Mouse (Mus musculus): ENCODE measurements at regions not wholly inside any gene's neighbourhood (a gene's known extent, or its start where the extent isn't known, plus 50 kb on each side); places are given as distances from the start of the nearest gene placed in this dataset.

DNA sequence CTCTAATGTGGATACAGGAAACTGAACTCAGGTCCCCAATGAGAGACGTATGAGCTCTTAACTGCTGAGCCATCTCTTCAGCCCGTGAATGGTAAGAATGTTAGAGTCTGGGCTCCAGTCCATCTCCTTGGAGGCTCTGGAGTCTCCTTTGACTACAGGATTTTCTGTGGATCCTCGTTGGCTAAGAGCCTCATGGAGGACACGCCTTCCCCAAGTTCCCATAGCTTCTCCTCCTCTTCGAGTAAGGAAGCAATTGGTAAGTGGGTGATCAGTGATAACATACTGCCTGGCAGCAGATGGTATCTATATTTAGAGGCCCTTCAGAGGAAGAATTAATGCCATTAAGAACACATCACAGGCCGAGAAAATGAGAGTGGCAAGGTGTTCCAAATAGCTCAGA lies 164.5 kb upstream of the Castor2 start:
- H3K4me1 ChIP-seq (replicated peaks) = no peaks in the 10 kb centered on the region
- no peaks in the 10 kb centered on the region for H3K27me3 ChIP-seq
- DNase-seq (no peak), ATAC-seq (ENCODE audit: low read depth) (no peak)
- no peaks in the 10 kb centered on the region for H3K36me3 ChIP-seq
- no peak overlapping the region for H3K4me3 ChIP-seq (replicated peaks)
- no peak overlapping the region for H3K27ac ChIP-seq
- H3K4me2 ChIP-seq = no peak overlapping the region
- H3K9ac ChIP-seq = no peak overlapping the region
- 53% methylated on average over 6 of the region's 6 CpGs for WGBS (ENCODE audit: insufficient replicate concordance)
- H3K9me3 ChIP-seq (replicated peaks) = peaks cover 7% of the 10 kb centered on the region; the same call in 1 of the 2 replicates

DNA sequence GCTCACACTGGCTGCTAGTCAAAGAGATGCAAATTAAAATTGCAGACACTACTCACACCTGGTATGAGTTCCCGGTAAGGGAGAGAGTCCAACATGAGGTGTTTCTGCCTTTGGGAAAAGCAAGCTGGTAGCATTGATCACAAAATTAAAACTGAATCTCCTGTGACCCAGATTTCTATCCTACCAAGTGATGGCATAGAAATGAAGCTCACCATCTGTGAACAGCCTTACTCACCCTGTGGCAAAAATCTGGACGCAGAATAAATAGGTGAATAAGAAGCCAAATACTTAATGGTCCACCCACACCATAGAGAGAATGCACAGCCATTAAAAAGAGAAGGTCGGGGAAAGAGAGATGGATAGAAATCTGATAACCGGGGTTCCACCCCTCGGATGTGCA lies 169.4 kb upstream of the Castor2 start:
- no peak overlapping the region for H3K4me2 ChIP-seq
- no peak overlapping the region for H3K9ac ChIP-seq
- ATAC-seq (ENCODE audit: low read depth) (no peak), DNase-seq (no peak)
- no peaks in the 10 kb centered on the region for H3K36me3 ChIP-seq
- no peak overlapping the region for H3K27ac ChIP-seq
- no peak overlapping the region for H3K4me3 ChIP-seq (replicated peaks)
- H3K9me3 ChIP-seq (replicated peaks) = peaks cover 11% of the 10 kb centered on the region; the same call in 1 of the 2 replicates
- H3K27me3 ChIP-seq = no peaks in the 10 kb centered on the region
- no peaks in the 10 kb centered on the region for H3K4me1 ChIP-seq (replicated peaks)
- WGBS (ENCODE audit: insufficient replicate concordance) = 60% methylated on average over 5 of the region's 5 CpGs

DNA sequence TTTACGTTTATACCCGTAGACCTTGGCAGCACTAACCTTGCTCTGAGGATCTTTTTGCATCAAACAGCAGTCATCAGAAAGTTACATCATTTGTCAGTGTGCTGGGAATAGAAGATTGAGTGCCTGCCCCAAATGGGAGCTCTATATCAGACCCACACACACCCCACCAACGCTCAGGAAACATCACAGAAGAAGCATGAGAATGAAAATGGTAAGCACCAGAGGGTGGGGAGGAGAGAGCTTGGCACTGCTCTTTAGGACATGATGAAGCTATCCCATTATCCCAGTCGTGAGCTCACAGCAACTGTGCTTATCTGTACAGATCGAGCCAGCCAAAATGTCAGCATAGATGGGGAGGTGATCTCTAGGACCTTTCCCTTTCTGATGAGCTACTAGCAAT lies 172.5 kb upstream of the Castor2 start:
- Histone ChIP-seq H3K27me3 (no peaks in the 10 kb centered on the region), H3K4me3 (replicated peaks) (no peak overlapping the region), H3K4me2 (no peak overlapping the region), H3K9ac (no peak overlapping the region), H3K36me3 (no peaks in the 10 kb centered on the region), H3K9me3 (replicated peaks) (peaks cover 11% of the 10 kb centered on the region; the same call in 1 of the 2 replicates), H3K27ac (no peak overlapping the region), H3K4me1 (replicated peaks) (no peaks in the 10 kb centered on the region)
- DNase-seq (no peak), ATAC-seq (ENCODE audit: low read depth) (no peak)
- WGBS (ENCODE audit: insufficient replicate concordance) = 65% methylated on average over 5 of the region's 5 CpGs

DNA sequence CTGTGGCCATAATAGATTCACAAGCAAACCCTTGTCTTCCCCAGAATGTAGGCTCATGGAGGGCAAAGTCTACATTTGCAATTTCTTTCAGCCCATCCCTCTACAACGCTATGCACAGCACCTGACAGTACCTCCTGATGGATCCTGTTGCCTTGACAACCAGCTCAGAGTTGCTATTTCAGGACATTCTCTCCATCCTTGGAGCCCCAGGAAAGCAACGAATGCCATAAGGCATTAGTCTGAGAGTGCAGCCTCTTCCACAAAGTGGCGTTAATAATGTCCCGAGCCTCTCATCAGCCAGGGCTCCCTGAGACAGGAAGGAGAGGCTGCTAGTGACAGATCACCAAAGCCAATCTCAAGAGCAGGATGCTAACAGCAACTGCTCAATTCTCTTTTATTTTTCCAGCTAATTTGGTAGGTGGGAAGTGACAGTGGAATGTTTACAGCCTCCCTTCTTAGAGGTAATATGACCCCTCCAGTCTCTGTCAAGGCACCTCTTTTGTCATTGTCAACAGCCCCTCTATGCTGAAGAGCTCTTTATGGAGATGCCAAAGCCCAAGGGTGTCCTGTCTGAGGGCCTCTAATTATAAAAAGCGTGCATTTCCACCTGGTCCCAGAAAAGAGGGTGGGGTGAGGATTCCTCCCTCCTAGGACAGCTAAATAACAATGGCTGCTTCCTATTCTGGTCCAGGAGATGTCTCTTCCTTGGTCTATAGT lies 174.2 kb upstream of the Castor2 start:
- Histone ChIP-seq H3K36me3 (no peaks in the 10 kb centered on the region), H3K4me3 (replicated peaks) (no peak overlapping the region), H3K27ac (no peak overlapping the region), H3K27me3 (no peaks in the 10 kb centered on the region), H3K4me2 (no peak overlapping the region), H3K9me3 (replicated peaks) (0 out of 2 replicates have a peak, but pooled peaks cover 5% of the 10 kb centered on the region), H3K4me1 (replicated peaks) (no peaks in the 10 kb centered on the region), H3K9ac (no peak overlapping the region)
- 34% methylated on average over 5 of the region's 5 CpGs for WGBS (ENCODE audit: insufficient replicate concordance)
- ATAC-seq (ENCODE audit: low read depth) (no peak), DNase-seq (no peak)

DNA sequence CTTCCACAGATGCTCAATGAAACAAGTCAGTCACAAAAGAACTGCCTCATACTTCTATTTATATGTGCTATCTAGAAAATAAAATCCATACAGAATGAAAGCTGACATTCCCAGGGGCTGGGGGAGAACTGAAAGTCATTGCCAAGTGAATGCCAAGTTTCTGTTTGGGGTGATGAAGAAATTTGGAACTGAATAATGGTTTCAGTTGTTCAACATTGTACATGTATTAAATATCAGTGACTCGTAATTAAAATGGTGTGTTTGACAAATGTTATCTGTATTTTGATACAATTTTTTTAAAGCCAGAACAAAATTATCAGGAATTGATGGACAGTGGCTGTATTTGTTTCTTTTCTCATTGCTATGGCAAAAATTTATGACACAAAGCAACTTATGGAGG lies 177.3 kb upstream of the Castor2 start:
- no peaks in the 10 kb centered on the region for H3K4me1 ChIP-seq (replicated peaks)
- no peak overlapping the region for H3K4me3 ChIP-seq (replicated peaks)
- DNase-seq (no peak), ATAC-seq (ENCODE audit: low read depth) (no peak)
- 57% methylated on average over 1 of the region's 1 CpGs for WGBS (ENCODE audit: insufficient replicate concordance)
- no peaks in the 10 kb centered on the region for H3K27me3 ChIP-seq
- no peaks in the 10 kb centered on the region for H3K36me3 ChIP-seq
- H3K4me2 ChIP-seq = no peak overlapping the region
- no peak overlapping the region for H3K9ac ChIP-seq
- H3K27ac ChIP-seq = no peak overlapping the region
- H3K9me3 ChIP-seq (replicated peaks) = 0 out of 2 replicates have a peak, but pooled peaks cover 4% of the 10 kb centered on the region

DNA sequence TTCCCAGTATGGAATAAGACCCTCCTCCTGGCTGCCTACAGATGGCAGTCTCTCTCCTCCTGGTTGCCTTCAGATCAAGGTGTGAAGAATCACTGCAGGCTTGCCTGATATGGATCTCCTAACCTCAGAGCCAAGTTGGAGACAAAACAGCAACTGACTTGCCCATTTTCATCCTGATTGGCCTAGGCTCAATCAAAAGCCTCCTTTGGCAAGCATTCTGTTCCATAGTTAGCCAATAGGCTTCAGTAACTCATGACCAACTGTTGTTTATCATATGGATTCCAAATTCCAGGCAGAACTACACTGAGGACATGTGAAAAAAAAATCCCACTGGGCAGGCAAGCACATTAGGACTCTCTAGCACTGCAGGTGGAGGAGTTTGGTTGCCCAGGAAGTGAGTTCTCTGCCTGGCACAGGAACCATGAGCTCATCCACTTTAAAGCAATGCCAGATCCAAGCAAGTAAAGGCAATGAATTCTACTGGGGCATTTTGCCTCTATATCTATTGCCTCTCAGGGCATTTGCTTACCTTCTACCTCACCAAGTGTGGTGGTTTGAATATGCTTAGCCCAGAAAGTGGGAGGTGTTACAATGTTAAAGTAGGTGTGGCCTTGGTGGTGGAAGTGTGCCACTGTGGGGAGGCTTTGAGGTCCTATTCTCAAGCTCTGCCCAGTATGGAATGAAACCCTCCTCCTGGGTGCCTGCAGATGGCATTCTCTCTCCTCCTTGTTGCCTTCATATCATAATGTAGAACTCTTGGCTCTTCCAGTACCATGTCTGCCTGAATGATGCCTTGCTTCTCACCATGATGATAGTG lies 183.6 kb upstream of the Castor2 start:
- Histone ChIP-seq H3K4me2 (no peak overlapping the region), H3K4me1 (replicated peaks) (no peaks in the 10 kb centered on the region), H3K27ac (no peak overlapping the region), H3K36me3 (no peaks in the 10 kb centered on the region), H3K9ac (no peak overlapping the region), H3K27me3 (no peaks in the 10 kb centered on the region), H3K4me3 (replicated peaks) (no peak overlapping the region), H3K9me3 (replicated peaks) (0 out of 2 replicates have a peak, but pooled peaks cover 4% of the 10 kb centered on the region)
- DNase-seq = no peak
- no peak for ATAC-seq (ENCODE audit: low read depth)

DNA sequence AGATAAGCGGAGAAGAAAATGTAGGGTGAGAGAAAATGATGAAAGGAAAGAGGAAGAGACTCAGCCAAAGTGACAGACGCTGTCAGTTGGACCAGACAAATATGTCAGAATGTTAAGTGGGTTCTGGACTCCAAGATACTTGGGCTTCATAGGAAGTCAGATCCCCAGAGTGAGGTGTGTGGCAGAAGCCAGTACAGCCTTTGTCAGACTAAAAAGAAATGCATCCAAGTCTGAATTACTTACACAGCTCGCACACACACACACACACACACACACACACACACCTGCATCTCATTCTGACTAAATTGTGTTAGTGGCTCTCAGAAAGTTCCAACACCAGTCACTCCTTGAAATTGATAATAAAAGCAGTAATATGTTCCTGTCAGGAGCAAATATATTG lies 192.1 kb upstream of the Castor2 start:
- no peak for DNase-seq
- H3K4me3 ChIP-seq (replicated peaks) = no peak overlapping the region
- peaks cover 15% of the 10 kb centered on the region; the same call in 1 of the 2 replicates for H3K9me3 ChIP-seq (replicated peaks)
- no peaks in the 10 kb centered on the region for H3K4me1 ChIP-seq (replicated peaks)
- H3K9ac ChIP-seq = no peak overlapping the region
- no peak for ATAC-seq (ENCODE audit: low read depth)
- no peaks in the 10 kb centered on the region for H3K36me3 ChIP-seq
- no peak overlapping the region for H3K4me2 ChIP-seq
- no peaks in the 10 kb centered on the region for H3K27me3 ChIP-seq
- no peak overlapping the region for H3K27ac ChIP-seq
- WGBS (ENCODE audit: insufficient replicate concordance) = 45% methylated on average over 3 of the region's 3 CpGs

DNA sequence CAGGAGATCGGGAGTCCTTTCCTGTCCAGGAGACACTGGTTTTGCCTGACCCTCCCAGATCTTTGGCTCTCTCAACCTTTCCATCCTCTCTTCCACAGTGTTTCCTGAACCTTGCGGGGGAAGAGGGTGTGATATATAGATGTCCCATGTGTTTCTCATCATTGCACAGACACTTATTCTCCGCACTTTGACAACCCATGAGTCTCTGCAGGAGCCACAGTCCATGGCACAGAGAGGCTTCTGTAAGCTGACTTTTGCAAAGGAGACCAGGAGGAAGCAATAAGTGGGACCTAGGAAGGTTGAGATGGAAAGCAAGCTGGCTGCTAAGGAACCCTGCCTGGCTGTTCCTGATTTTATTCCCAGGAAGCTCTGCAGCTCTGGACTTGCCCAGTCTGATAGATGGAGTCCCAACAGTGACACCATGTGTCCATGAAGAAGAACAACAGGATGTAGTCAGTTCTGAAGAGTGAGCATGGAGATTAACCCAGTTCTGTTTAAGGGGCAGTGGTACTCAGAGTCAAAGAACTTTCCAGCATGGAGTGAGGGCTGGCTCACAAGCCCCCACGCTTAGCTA lies 201.4 kb upstream of the Castor2 start:
- ATAC-seq (ENCODE audit: low read depth) = no peak
- Histone ChIP-seq H3K27me3 (no peaks in the 10 kb centered on the region), H3K9me3 (replicated peaks) (peaks cover 11% of the 10 kb centered on the region; the same call in 1 of the 2 replicates), H3K4me2 (no peak overlapping the region), H3K4me1 (replicated peaks) (no peaks in the 10 kb centered on the region), H3K9ac (no peak overlapping the region), H3K27ac (no peak overlapping the region), H3K4me3 (replicated peaks) (no peak overlapping the region), H3K36me3 (no peaks in the 10 kb centered on the region)
- WGBS (ENCODE audit: insufficient replicate concordance) = 60% methylated on average over 4 of the region's 4 CpGs
- no peak for DNase-seq

DNA sequence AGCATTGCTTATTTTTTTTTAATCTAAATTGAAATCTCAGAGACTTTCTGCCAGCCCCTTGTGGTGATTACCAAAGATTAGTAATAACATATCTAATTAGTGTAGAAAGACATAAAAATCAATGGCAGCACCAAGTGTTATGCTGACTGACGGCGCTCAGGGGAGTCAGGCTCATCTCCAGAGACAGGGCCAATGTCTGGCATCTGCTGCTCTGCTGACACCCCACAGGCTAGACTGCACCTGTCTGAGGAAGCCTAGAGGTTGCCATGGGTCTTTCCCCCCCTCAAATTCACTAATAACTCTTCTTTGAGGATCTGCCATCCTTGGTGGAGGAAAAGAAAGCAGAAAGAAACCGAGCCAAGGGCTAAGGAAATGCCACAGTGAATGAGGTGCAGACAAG lies 208.8 kb upstream of the Castor2 start:
- Histone ChIP-seq H3K27ac (no peak overlapping the region), H3K9ac (no peak overlapping the region), H3K4me3 (replicated peaks) (no peak overlapping the region), H3K4me1 (replicated peaks) (no peaks in the 10 kb centered on the region), H3K4me2 (no peak overlapping the region), H3K9me3 (replicated peaks) (no peaks in the 10 kb centered on the region), H3K36me3 (no peaks in the 10 kb centered on the region), H3K27me3 (no peaks in the 10 kb centered on the region)
- 67% methylated on average over 3 of the region's 3 CpGs for WGBS (ENCODE audit: insufficient replicate concordance)
- ATAC-seq (ENCODE audit: low read depth) (no peak), DNase-seq (no peak)

DNA sequence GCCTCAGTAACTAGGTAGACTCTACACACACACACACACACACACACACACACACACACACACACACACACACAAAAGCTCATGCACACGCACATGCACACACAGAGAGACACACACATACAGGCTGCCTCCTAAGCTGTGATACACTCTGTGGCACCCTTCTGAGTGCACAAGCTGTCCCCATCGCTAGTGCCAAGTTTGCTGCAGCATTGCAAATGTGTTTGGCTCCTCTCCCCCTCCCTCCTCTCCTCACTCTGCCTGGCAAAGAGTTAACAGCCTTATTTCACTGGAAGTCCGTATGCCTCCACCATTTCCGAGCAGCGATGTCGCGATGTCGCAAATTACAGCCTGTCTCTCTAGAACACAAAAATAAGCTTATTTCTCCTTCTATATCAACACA lies 209.7 kb upstream of the Castor2 start:
- no peak overlapping the region for H3K9ac ChIP-seq
- no peak for ATAC-seq (ENCODE audit: low read depth)
- 78% methylated on average over 8 of the region's 8 CpGs for WGBS (ENCODE audit: insufficient replicate concordance)
- H3K4me3 ChIP-seq (replicated peaks) = no peak overlapping the region
- H3K27ac ChIP-seq = no peak overlapping the region
- H3K9me3 ChIP-seq (replicated peaks) = no peaks in the 10 kb centered on the region
- no peak overlapping the region for H3K4me2 ChIP-seq
- no peak for DNase-seq
- H3K36me3 ChIP-seq = no peaks in the 10 kb centered on the region
- H3K27me3 ChIP-seq = no peaks in the 10 kb centered on the region
- H3K4me1 ChIP-seq (replicated peaks) = no peaks in the 10 kb centered on the region

DNA sequence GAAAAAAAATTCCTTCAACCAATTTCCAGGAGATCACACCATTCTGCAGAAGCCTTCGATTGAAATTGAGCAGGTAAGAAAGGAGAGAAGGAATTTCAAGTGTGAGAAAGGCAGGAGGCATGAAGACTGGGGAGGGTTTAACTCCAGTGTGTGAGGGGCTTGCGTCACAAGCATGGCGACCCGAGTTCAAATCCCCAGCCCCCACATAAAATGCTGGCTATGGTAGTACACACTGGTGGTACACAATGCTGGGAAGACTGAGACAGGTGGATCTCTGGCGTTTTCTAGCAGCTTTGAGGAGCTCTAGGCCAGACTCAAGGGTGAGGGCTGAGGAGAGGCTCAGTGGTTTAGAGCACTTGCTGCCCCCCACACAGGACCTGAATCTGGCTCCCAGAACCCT lies 214.0 kb upstream of the Castor2 start:
- Histone ChIP-seq H3K4me2 (no peak overlapping the region), H3K36me3 (no peaks in the 10 kb centered on the region), H3K27ac (no peak overlapping the region), H3K9me3 (replicated peaks) (0 out of 2 replicates have a peak, but pooled peaks cover 3% of the 10 kb centered on the region), H3K4me1 (replicated peaks) (no peaks in the 10 kb centered on the region), H3K27me3 (no peaks in the 10 kb centered on the region), H3K4me3 (replicated peaks) (no peak overlapping the region), H3K9ac (no peak overlapping the region)
- ATAC-seq (ENCODE audit: low read depth) (no peak), DNase-seq (no peak)
- WGBS (ENCODE audit: insufficient replicate concordance) = 60% methylated on average over 5 of the region's 5 CpGs

All from liver, embryonic 13.5 days (tissue).